Mouse (Mus musculus): ENCODE results near the gene Mfn2. TPM values are rescaled to one million over a fixed set of nuclear protein-coding genes. Genes with fewer than 3 reads are reported as not detected.

The Mfn2 gene
- polyA plus RNA-seq, 1 experiment, result 142 TPM

- no peaks in the 10 kb centered on the region for H3K36me3 ChIP-seq (ENCODE audit: control insufficient read depth, insufficient read depth, low read length)
- no peak; the same call in 1 of the 2 replicates for TF ChIP-seq CTCF (IDR thresholded peaks at IDR 0.05; ENCODE audit: control insufficient read depth, insufficient read depth, insufficient replicate concordance, low read depth, low read length)
- no peak for TF ChIP-seq POLR2A (IDR thresholded peaks at IDR 0.05; ENCODE audit: control insufficient read depth, low read depth, low read length)
Measured at GRCm38 (mm10) chr4:147918459-147919121, 14.1 kb upstream of the Mfn2 start.

GRCm38 (mm10) chr4:147909486-147909885, 5.0 kb upstream of the Mfn2 start:
- Histone ChIP-seq H3K4me3 (ENCODE audit: control insufficient read depth, low read depth, low read length) (no peak overlapping the region), H3K4me1 (ENCODE audit: control insufficient read depth, insufficient read depth, low read length) (peaks cover 8% of the 10 kb centered on the region; the same call in 1 of the 2 replicates), H3K27me3 (ENCODE audit: control insufficient read depth, insufficient read depth, low read length) (no peaks in the 10 kb centered on the region), H3K36me3 (ENCODE audit: control insufficient read depth, insufficient read depth, low read length) (no peaks in the 10 kb centered on the region), H3K27ac (ENCODE audit: control insufficient read depth, insufficient read depth, low read depth, low read length) (no peak overlapping the region)
- TF ChIP-seq CTCF (IDR thresholded peaks at IDR 0.05; ENCODE audit: control insufficient read depth, insufficient read depth, insufficient replicate concordance, low read depth, low read length) (no peak), POLR2A (IDR thresholded peaks at IDR 0.05; ENCODE audit: control insufficient read depth, low read depth, low read length) (no peak)

More at GRCm38 (mm10) chr4:147918459-147919121, 14.1 kb upstream of the Mfn2 start:
- Histone ChIP-seq H3K4me1 (ENCODE audit: control insufficient read depth, insufficient read depth, low read length) (no peaks in the 10 kb centered on the region), H3K27me3 (ENCODE audit: control insufficient read depth, insufficient read depth, low read length) (no peaks in the 10 kb centered on the region), H3K4me3 (ENCODE audit: control insufficient read depth, low read depth, low read length) (no peak overlapping the region), H3K27ac (ENCODE audit: control insufficient read depth, insufficient read depth, low read depth, low read length) (no peak overlapping the region)

GRCm38 (mm10) chr4:147906230-147906629, 1.7 kb upstream of the Mfn2 start:
- Histone ChIP-seq H3K4me1 (ENCODE audit: control insufficient read depth, insufficient read depth, low read length) (peaks cover 13% of the 10 kb centered on the region), H3K27me3 (ENCODE audit: control insufficient read depth, insufficient read depth, low read length) (no peaks in the 10 kb centered on the region), H3K27ac (ENCODE audit: control insufficient read depth, insufficient read depth, low read depth, low read length) (no peak overlapping the region), H3K36me3 (ENCODE audit: control insufficient read depth, insufficient read depth, low read length) (peaks cover 4% of the 10 kb centered on the region; the same call in 1 of the 2 replicates), H3K4me3 (ENCODE audit: control insufficient read depth, low read depth, low read length) (no peak overlapping the region)
- TF ChIP-seq CTCF (IDR thresholded peaks at IDR 0.05; ENCODE audit: control insufficient read depth, insufficient read depth, insufficient replicate concordance, low read depth, low read length) (no peak), POLR2A (IDR thresholded peaks at IDR 0.05; ENCODE audit: control insufficient read depth, low read depth, low read length) (no peak)

GRCm38 (mm10) chr4:147905090-147905659, 671 bp upstream of the Mfn2 start:
- Histone ChIP-seq H3K27ac (ENCODE audit: control insufficient read depth, insufficient read depth, low read depth, low read length) (peak overlapping the region; percentile 57), H3K4me1 (ENCODE audit: control insufficient read depth, insufficient read depth, low read length) (peaks cover 13% of the 10 kb centered on the region), H3K4me3 (ENCODE audit: control insufficient read depth, low read depth, low read length) (peak overlapping the region; percentile 100), H3K36me3 (ENCODE audit: control insufficient read depth, insufficient read depth, low read length) (peaks cover 4% of the 10 kb centered on the region; the same call in 1 of the 2 replicates), H3K27me3 (ENCODE audit: control insufficient read depth, insufficient read depth, low read length) (no peaks in the 10 kb centered on the region)
- TF ChIP-seq CTCF (IDR thresholded peaks at IDR 0.05; ENCODE audit: control insufficient read depth, insufficient read depth, insufficient replicate concordance, low read depth, low read length) (no peak), POLR2A (IDR thresholded peaks at IDR 0.05; ENCODE audit: control insufficient read depth, low read depth, low read length) (no peak)

GRCm38 (mm10) chr4:147903601-147904000, 903 bp downstream of the Mfn2 start:
- Histone ChIP-seq H3K4me1 (ENCODE audit: control insufficient read depth, insufficient read depth, low read length) (peaks cover 13% of the 10 kb centered on the region), H3K27me3 (ENCODE audit: control insufficient read depth, insufficient read depth, low read length) (no peaks in the 10 kb centered on the region), H3K27ac (ENCODE audit: control insufficient read depth, insufficient read depth, low read depth, low read length) (no peak overlapping the region), H3K36me3 (ENCODE audit: control insufficient read depth, insufficient read depth, low read length) (peaks cover 4% of the 10 kb centered on the region), H3K4me3 (ENCODE audit: control insufficient read depth, low read depth, low read length) (peak overlapping the region; percentile 100)
- TF ChIP-seq POLR2A (IDR thresholded peaks at IDR 0.05; ENCODE audit: control insufficient read depth, low read depth, low read length), result no peak
- TF ChIP-seq CTCF (IDR thresholded peaks at IDR 0.05; ENCODE audit: control insufficient read depth, insufficient read depth, insufficient replicate concordance, low read depth, low read length), result no peak

- Histone ChIP-seq H3K27ac (ENCODE audit: control insufficient read depth, insufficient read depth, low read depth, low read length) (no peak overlapping the region), H3K4me1 (ENCODE audit: control insufficient read depth, insufficient read depth, low read length) (peaks cover 13% of the 10 kb centered on the region), H3K36me3 (ENCODE audit: control insufficient read depth, insufficient read depth, low read length) (peaks cover 4% of the 10 kb centered on the region), H3K27me3 (ENCODE audit: control insufficient read depth, insufficient read depth, low read length) (no peaks in the 10 kb centered on the region), H3K4me3 (ENCODE audit: control insufficient read depth, low read depth, low read length) (peak overlapping the region; percentile 100)
- TF ChIP-seq POLR2A (IDR thresholded peaks at IDR 0.05; ENCODE audit: control insufficient read depth, low read depth, low read length) (no peak), CTCF (IDR thresholded peaks at IDR 0.05; ENCODE audit: control insufficient read depth, insufficient read depth, insufficient replicate concordance, low read depth, low read length) (no peak)
Measured at GRCm38 (mm10) chr4:147902906-147903500, 1.5 kb downstream of the Mfn2 start.

- TF ChIP-seq CTCF (IDR thresholded peaks at IDR 0.05; ENCODE audit: control insufficient read depth, insufficient read depth, insufficient replicate concordance, low read depth, low read length), result no peak
- no peak for TF ChIP-seq POLR2A (IDR thresholded peaks at IDR 0.05; ENCODE audit: control insufficient read depth, low read depth, low read length)
- Histone ChIP-seq H3K27ac (ENCODE audit: control insufficient read depth, insufficient read depth, low read depth, low read length) (no peak overlapping the region), H3K36me3 (ENCODE audit: control insufficient read depth, insufficient read depth, low read length) (peaks cover 4% of the 10 kb centered on the region), H3K4me1 (ENCODE audit: control insufficient read depth, insufficient read depth, low read length) (peaks cover 9% of the 10 kb centered on the region), H3K27me3 (ENCODE audit: control insufficient read depth, insufficient read depth, low read length) (no peaks in the 10 kb centered on the region), H3K4me3 (ENCODE audit: control insufficient read depth, low read depth, low read length) (no peak overlapping the region)
Measured at GRCm38 (mm10) chr4:147900452-147900851, 4.1 kb downstream of the Mfn2 start.
